Mouse (Mus musculus): ENCODE measurements around the gene Tmem150a.

DNA sequence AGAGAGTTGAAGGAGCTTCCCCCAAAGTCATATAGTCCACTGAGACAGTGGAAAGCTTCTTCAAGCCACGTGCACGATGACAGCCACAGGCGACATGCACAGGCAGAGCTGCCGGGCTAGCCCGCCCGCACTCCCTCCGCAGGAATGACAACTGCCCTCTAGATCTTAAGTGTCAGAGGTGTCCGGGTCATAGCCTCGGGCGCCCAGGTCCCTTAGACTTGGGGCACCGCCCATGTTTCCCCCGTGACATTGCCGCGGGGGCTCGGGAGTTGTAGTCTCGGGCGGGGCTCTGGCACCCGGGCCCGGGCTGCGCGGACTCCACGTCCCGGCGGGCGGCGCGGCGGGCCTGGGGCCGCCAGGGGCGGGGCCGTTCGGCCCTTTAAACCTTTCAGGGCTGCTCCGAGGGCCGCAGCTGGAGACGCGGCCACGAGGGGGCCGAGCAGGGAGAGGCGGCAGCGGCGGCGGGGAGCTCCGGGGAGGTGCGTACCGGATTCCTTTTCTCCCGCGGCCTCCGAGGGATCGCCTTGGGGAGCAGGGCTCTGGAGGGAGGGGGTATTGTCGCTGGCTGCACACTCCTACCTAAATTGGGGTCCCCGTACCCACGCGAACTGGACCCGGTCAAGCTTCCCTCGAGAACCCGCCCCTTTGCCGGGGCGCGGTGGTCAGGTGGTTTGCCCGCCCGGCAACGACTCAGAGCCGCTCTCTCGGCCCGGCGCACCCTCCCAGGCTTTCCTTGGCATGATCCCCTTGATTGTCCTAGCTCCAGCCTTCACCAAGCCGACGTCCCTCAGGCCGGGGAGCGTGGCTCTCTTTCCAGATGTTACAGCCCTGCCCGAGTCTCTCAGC lies at the start of gene Tmem150a:
- no peak for TF ChIP-seq CTCF (conservative IDR thresholded peaks at IDR 0.05; ENCODE audit: low read length)
- no peak for TF ChIP-seq NANOG (IDR thresholded peaks at IDR 0.05; ENCODE audit: borderline replicate concordance, low read length)

All from E14TG2a.4 (cell line).